Mouse (Mus musculus): ENCODE measurements around the gene Il1rap.

DNA sequence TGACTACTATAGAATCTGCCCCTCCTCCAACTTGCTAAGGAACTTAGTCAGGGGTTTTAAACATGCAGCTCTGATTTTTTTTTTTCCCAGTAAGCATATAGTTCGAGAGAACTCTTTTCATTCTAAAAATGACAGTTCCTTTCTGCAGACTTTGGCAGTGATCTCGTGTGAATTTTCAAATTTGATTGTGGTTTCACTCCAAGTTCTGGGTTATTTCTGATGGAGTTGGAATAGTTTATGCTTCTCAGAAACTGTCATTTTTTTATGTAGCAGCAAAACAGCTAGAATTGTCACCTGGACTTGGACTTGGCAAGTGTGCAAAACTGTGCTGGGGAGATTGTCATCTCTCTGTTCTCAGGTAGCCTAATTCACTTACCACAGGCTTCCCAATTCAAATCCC, 53.3 kb downstream of the Il1rap start:
- TF ChIP-seq POLR2A (IDR thresholded peaks at IDR 0.05; ENCODE audit: insufficient read depth, low read depth, low read length): no peak
- TF ChIP-seq CTCF (IDR thresholded peaks at IDR 0.05; ENCODE audit: insufficient read depth, low read depth, low read length): no peak

All from olfactory bulb, adult 2 months (tissue).